Mouse (Mus musculus) midbrain, embryonic 16.5 days (tissue): ENCODE data around the gene Dcaf15. TPM values are rescaled to one million over a fixed set of nuclear protein-coding genes. Genes with fewer than 3 reads are reported as not detected.
A peak's percentile ranks its signal among the peaks of the same experiment; 100 is the strongest.

ENCODE experiments used
- ATAC-seq: fragments of 200-750 bp; cut with Nextera tagmentation; 2 replicates; pipeline ENCODE4 v1.8.0; 2017; ENCODE audit warnings: moderate TSS enrichment
- H3K27ac ChIP-seq: fragments of 300-500 bp; sonication (generic); 2 replicates; pipeline ENCODE4 v1.5.1; 2014; ENCODE audit warnings: mild to moderate bottlenecking, low read length, mixed read lengths
- H3K27me3 ChIP-seq: fragments of 300-500 bp; sonication (generic); 2 replicates; pipeline ENCODE4 v1.6.1; 2014; ENCODE audit warnings: low read depth, low read length, mixed read lengths; ENCODE audit not compliant: control insufficient read depth, insufficient read depth
- H3K36me3 ChIP-seq: fragments of 300-500 bp; sonication (generic); 2 replicates; pipeline ENCODE4 v1.6.1; 2014; ENCODE audit warnings: mild to moderate bottlenecking, low read length, moderate library complexity, mixed read lengths; ENCODE audit not compliant: control insufficient read depth, insufficient read depth
- H3K4me1 ChIP-seq: fragments of 300-500 bp; sonication (generic); 2 replicates; pipeline ENCODE4 v1.6.1; 2014; ENCODE audit warnings: mild to moderate bottlenecking, low read length, mixed read lengths; ENCODE audit not compliant: control insufficient read depth, insufficient read depth
- H3K4me2 ChIP-seq: fragments of 300-500 bp; sonication (generic); 2 replicates; pipeline ENCODE4 v1.6.1; 2014; ENCODE audit warnings: mild to moderate bottlenecking, low read length, mixed read lengths
- H3K4me3 ChIP-seq: fragments of 300-500 bp; sonication (generic); 2 replicates; pipeline ENCODE4 v1.5.1; 2014; ENCODE audit warnings: low read depth, mild to moderate bottlenecking, low read length, moderate library complexity, mixed read lengths
- H3K9ac ChIP-seq: fragments of 300-500 bp; sonication (generic); 2 replicates; pipeline ENCODE4 v1.6.1; 2014; ENCODE audit warnings: low read depth, low read length, mixed read lengths
- H3K9me3 ChIP-seq: fragments of 300-500 bp; sonication (generic); replicated peaks from 2 replicates; pipeline ENCODE4 v1.6.1; 2014; ENCODE audit warnings: mild to moderate bottlenecking, low read length, mixed read lengths; ENCODE audit not compliant: control insufficient read depth, poor library complexity, severe bottlenecking
- whole genome bisulfite sequencing: fragments of 180-500 bp; shearing (Covaris S2); extraction: QIAGEN DNeasy Blood & Tissue Kit; methylation state at CpG from one replicate; pipeline ENCODE4 v1.1.7; 2014; 5-methylcytosine and 5-hydroxymethylcytosine counted together
- polyA plus RNA-seq: library from polyadenylated mRNA; unstranded; fragments of >200 nt; fragmentation: Nextera tagmentation; extraction: Ambion mirVana; gene quantifications from 2 replicates; pipeline ENCODE4 v1.2.1, GENCODE M21; 2015

Gene Dcaf15
- polyA plus RNA-seq, 1 experiment from 2014 or later = 24.7 TPM

DNA sequence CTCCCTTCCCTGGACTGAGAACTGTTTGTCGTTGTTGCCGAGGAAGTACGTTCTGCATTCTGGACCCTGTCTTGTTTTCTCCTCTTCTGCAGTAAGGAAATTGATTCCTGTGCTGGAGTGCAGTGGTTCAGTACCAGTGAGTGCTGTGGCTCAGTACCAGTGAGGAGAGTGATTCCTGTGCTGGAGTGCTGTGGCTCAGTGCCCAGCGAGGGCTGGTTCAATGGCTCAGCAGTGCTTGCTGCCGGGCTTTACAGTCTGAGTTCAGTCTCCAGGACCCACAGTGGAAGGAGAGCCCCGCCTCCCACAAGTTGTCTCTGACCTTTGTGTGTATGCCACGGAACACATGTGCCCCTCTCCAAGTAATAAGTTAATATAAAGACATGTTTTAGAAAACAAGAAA, 17.4 kb downstream of the Dcaf15 start:
- H3K9me3 ChIP-seq = no peaks in the 10 kb centered on the region
- H3K27me3 ChIP-seq = no peaks in the 10 kb centered on the region
- no peaks in the 10 kb centered on the region; the same call in 1 of the 2 replicates for H3K4me1 ChIP-seq
- H3K9ac ChIP-seq = no peak overlapping the region
- 91% methylated on average over 7 of the region's 7 CpGs for WGBS
- peaks cover 46% of the 10 kb centered on the region for H3K36me3 ChIP-seq
- H3K27ac ChIP-seq = no peak overlapping the region
- no peak overlapping the region for H3K4me3 ChIP-seq
- H3K4me2 ChIP-seq = no peak overlapping the region
- no peak for ATAC-seq

DNA sequence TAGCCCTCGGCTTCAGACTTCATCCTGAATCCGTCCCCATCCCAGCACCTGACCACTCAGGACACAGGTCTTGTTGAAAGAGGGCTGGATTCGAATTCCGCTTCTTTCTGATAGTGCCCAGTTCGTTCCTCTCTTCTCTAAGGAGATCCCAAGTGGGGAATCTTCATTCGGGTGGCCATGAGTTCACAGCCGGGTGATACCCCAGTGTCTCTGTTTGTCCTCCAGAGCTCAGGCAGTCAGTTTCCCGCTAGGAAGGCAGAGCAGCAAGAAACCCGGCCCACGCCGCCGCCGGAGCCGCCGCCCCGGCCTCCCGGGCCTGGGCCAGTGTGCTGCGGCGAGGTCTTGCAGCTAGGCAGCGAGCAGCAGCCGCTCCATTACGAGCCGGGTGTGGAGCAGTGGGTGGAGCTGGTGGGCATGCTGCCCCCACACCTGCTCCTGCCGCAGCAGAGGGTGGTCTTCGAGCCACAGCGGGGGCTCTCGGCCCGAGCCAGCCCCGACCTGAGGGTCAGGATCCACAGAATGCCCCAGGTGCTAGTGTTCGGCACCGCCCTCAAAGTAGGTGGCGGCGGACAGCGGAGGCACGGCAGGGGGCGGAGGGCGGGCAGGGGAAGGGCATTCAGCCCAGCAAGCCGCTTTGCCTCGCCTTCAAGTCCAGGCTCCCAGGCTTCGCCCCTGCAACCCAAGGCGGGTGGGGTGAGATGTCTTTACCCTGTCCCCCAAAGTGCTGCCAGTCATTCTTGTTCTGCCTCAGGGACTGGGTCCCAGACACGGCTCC, 20.0 kb downstream of the Dcaf15 start:
- Histone ChIP-seq H3K9ac (peak overlapping the region; percentile 30; the same call in 1 of the 2 replicates), H3K4me3 (no peak overlapping the region), H3K27me3 (no peaks in the 10 kb centered on the region), H3K4me1 (no peaks in the 10 kb centered on the region; the same call in 1 of the 2 replicates), H3K36me3 (peaks cover 50% of the 10 kb centered on the region), H3K9me3 (no peaks in the 10 kb centered on the region), H3K4me2 (no peak overlapping the region), H3K27ac (no peak overlapping the region)
- ATAC-seq = no peak
- 35% methylated on average over 40 of the region's 42 CpGs for WGBS

DNA sequence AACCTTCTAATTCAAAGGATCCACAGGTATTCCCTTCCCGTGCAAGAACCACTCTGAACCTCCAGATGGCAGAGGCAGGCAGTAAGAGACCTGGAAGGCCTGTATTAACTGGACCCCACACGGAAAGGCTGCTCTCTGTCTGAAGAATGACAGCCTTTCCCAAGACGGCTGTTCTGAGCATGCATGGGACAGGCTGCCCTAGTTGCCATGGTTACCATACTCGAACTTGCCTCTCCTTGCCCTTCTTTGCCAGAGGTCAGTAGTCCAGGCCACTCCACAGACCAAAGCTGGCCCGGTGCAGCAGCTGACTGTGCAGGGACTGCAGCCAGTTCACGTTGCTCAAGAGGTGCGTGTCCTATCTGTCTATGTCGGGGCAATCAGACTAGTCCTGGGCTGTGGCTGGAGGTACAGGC, 20.7 kb downstream of the Dcaf15 start:
- H3K27ac ChIP-seq = no peak overlapping the region
- peaks cover 50% of the 10 kb centered on the region for H3K36me3 ChIP-seq
- no peak overlapping the region for H3K4me2 ChIP-seq
- ATAC-seq = 0 out of 2 replicates have a peak, but pooled peaks have one; percentile 19
- H3K9me3 ChIP-seq = no peaks in the 10 kb centered on the region
- H3K4me1 ChIP-seq = no peaks in the 10 kb centered on the region; the same call in 1 of the 2 replicates
- WGBS = 14% methylated on average over 8 of the region's 8 CpGs
- no peaks in the 10 kb centered on the region for H3K27me3 ChIP-seq
- H3K4me3 ChIP-seq = no peak overlapping the region
- no peak overlapping the region for H3K9ac ChIP-seq

DNA sequence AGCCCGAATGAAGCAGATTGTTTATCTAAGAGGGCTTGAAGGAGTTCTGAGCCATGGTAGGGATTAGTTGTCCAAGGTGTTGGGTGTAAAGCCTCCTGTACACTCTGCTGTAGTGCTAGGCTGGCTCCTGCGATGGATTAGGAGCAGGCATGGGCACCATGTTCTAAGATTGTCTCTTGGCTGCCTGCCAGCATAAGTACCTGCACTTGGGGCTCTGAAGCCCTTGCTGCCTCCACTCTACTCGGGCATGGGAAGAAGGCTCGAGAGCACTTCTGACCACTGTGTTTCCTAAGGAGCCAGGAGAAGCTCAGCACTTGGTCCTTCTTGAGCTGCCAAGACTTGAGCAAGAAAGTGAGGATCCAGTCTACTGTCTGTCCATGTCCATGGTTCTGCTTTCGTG, 25.4 kb downstream of the Dcaf15 start:
- Histone ChIP-seq H3K36me3 (peaks cover 47% of the 10 kb centered on the region), H3K27me3 (no peaks in the 10 kb centered on the region)

DNA sequence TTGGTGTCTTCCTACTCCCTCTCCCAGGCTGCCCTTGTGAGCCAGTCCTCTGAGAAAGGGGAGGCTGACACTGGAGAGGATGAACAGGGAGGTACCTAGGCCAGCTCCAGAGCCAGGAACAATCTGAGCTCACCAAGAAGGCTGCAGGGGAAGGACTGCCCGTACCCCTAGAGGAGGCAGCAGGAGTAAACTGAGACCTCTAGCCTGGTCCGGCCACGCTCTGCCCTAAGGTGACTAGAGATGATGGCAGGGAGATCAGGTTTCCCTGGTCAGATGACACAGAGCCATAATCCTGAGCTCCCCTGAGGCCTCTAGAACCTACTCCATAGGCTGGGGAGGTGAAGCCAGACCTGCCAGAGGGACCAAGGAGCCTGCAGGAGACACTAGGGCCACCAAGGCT, 27.7 kb downstream of the Dcaf15 start:
- H3K27me3 ChIP-seq = no peaks in the 10 kb centered on the region
- no peak for ATAC-seq
- H3K36me3 ChIP-seq = peaks cover 31% of the 10 kb centered on the region
- H3K4me1 ChIP-seq = peaks cover 21% of the 10 kb centered on the region
- 83% methylated on average over 3 of the region's 3 CpGs for WGBS
- no peak overlapping the region for H3K9ac ChIP-seq
- H3K4me2 ChIP-seq = no peak overlapping the region
- no peak overlapping the region for H3K27ac ChIP-seq
- H3K4me3 ChIP-seq = no peak overlapping the region
- H3K9me3 ChIP-seq = no peaks in the 10 kb centered on the region

More for the DNA sequence above, 25.4 kb downstream of the Dcaf15 start:
- H3K9ac ChIP-seq = no peak overlapping the region
- H3K4me1 ChIP-seq = no peaks in the 10 kb centered on the region; the same call in 1 of the 2 replicates
- 81% methylated on average over 5 of the region's 5 CpGs for WGBS
- no peak for ATAC-seq
- H3K4me2 ChIP-seq = no peak overlapping the region
- no peak overlapping the region for H3K27ac ChIP-seq
- H3K9me3 ChIP-seq = no peaks in the 10 kb centered on the region
- H3K4me3 ChIP-seq = no peak overlapping the region

DNA sequence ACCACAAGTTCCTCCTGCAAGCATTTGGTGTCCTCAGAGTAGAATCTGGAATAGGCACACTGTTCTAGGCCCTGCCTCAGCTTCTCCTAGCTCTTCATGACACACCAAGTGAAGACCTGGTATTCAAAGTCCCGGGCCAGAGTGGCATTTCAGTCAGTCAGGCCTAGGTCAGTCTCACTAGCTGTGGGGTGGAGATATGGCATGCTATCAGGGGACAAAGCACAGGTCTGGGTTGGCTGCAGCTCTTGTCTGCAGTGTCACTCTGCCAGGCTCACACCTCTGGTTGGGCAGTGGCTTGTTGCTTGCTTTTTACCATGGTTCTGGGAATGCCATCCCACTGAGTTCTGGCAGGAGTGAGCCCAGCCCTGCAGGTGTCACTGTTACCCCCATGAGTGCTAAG, 28.2 kb downstream of the Dcaf15 start:
- Histone ChIP-seq H3K9ac (no peak overlapping the region), H3K36me3 (peaks cover 31% of the 10 kb centered on the region), H3K4me2 (no peak overlapping the region), H3K4me3 (no peak overlapping the region), H3K27me3 (no peaks in the 10 kb centered on the region), H3K27ac (no peak overlapping the region), H3K9me3 (no peaks in the 10 kb centered on the region), H3K4me1 (peaks cover 21% of the 10 kb centered on the region)
- no peak for ATAC-seq
- WGBS = 75% methylated on average over 1 of the region's 1 CpGs

DNA sequence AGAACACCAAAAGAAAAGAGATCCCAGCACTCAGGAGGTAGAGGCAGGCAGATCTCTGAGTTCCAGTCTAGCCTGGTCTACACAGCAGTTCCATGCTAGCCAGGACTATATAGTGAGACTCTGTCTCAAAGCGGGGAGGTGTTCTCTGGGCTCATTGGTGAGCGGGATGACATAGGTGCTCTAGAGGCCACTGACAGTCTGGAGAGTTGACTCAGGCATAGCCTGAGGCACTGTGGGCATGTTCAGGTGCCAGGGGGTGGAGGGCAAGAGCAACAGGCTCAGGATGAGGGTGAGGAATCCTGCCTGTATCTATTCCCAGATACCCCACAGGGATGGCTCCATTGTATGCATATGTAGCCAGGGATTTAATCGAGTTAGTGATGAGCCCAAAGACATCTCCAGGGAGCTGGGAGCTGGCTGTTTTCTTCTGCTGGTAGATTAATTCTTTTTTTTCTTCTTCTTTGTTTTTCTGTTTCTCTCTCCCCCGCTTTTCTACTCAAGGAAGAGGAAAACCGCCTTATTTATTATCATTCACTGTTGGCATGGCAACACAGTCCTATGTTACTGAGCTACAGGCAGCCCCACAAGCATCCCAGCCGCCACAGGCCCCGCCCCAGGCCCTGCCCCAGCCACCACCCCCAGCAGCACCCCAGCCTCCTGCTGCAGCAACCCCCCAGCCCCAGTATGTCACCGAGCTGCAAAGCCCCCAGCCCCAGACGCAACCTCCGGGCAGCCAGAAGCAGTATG, 31.2 kb downstream of the Dcaf15 start:
- H3K4me2 ChIP-seq = peak overlapping the region; percentile 28
- H3K27ac ChIP-seq = peak overlapping the region; percentile 80
- H3K36me3 ChIP-seq = peaks cover 9% of the 10 kb centered on the region
- peaks cover 42% of the 10 kb centered on the region for H3K4me1 ChIP-seq
- no peaks in the 10 kb centered on the region for H3K9me3 ChIP-seq
- peak overlapping the region; percentile 48 for H3K9ac ChIP-seq
- H3K27me3 ChIP-seq = no peaks in the 10 kb centered on the region
- WGBS = 31% methylated on average over 10 of the region's 10 CpGs
- peak; percentile 26; the same call in 1 of the 2 replicates for ATAC-seq
- H3K4me3 ChIP-seq = no peak overlapping the region

DNA sequence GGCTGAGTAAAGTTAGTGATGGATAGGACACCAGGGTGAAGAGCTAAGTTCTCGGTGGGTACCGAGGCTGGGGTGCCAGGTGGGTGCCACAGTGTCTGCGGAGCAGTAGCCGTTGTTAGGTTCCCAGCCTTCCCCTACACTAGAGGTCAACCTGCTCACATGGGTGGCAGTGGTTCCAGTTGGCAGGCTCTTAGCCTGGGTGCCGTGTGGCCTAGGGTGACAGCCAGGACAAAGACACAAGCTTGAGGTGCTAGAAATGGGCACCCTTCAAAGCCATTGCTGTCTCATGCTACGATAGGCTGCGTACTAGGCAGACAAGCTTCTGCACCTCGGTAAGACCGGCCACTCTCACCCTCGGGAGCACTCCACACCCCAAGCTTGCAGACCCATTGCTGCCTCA, 32.2 kb downstream of the Dcaf15 start:
- H3K27me3 ChIP-seq = no peaks in the 10 kb centered on the region
- ATAC-seq = no peak
- no peak overlapping the region for H3K4me2 ChIP-seq
- no peak overlapping the region for H3K9ac ChIP-seq
- 87% methylated on average over 10 of the region's 10 CpGs for WGBS
- H3K9me3 ChIP-seq = no peaks in the 10 kb centered on the region
- H3K4me1 ChIP-seq = peaks cover 51% of the 10 kb centered on the region
- H3K4me3 ChIP-seq = no peak overlapping the region
- peaks cover 9% of the 10 kb centered on the region for H3K36me3 ChIP-seq
- peak overlapping the region; percentile 80 for H3K27ac ChIP-seq

DNA sequence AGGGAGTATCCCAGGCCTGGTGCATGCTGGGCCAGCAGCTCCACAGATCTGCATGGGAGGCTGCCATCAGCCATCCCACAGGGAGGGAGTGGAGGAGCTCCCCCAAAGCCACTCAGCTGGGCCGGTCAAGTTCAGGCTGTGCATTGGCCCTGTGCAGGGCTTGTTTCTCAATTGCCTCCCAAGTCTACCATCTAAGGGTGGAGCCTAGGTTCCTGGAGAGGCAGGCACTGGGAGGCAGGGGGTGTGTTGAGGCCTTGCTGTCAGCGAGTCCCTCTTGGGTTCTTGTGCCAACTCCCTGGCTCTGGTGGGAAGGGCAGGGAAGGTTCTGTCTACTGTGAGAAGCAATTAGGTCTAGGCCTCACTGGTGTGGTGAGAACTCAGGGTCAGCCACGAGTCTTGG, 32.6 kb downstream of the Dcaf15 start:
- Histone ChIP-seq H3K36me3 (peaks cover 5% of the 10 kb centered on the region), H3K9ac (no peak overlapping the region), H3K9me3 (no peaks in the 10 kb centered on the region), H3K4me1 (peaks cover 51% of the 10 kb centered on the region), H3K27ac (no peak overlapping the region), H3K4me3 (no peak overlapping the region), H3K4me2 (no peak overlapping the region), H3K27me3 (no peaks in the 10 kb centered on the region)
- no peak for ATAC-seq
- WGBS = 80% methylated on average over 3 of the region's 3 CpGs
